Mouse (Mus musculus) R1 (cell line): ENCODE results near the gene 6030408B16Rik.

ENCODE experiments used
- DNase-seq: peaks from one replicate; pipeline ENCODE4 v3.0.0-alpha.2; 2018; ENCODE audit warnings: low read depth, low spot score

Gene 6030408B16Rik

GRCm38 (mm10) chr15:101267053-101268032 is 25.7 kb upstream of the 6030408B16Rik start:
- peak; percentile 99 for DNase-seq

GRCm38 (mm10) chr15:101270101-101270820 is 22.8 kb upstream of the 6030408B16Rik start:
- no peak for DNase-seq

GRCm38 (mm10) chr15:101271107-101271506 is 21.9 kb upstream of the 6030408B16Rik start:
- no peak for DNase-seq

GRCm38 (mm10) chr15:101271513-101271912 is 21.5 kb upstream of the 6030408B16Rik start:
- no peak for DNase-seq

GRCm38 (mm10) chr15:101274380-101274779 is 18.6 kb upstream of the 6030408B16Rik start:
- peak; percentile 66 for DNase-seq

GRCm38 (mm10) chr15:101277351-101277899 is 15.6 kb upstream of the 6030408B16Rik start:
- DNase-seq = peak; percentile 95

- DNase-seq = peak; percentile 76
Measured at GRCm38 (mm10) chr15:101278589-101278988, 14.4 kb upstream of the 6030408B16Rik start.

- no peak for DNase-seq
Measured at GRCm38 (mm10) chr15:101279430-101279999, 13.5 kb upstream of the 6030408B16Rik start.

GRCm38 (mm10) chr15:101282471-101282870 is 10.5 kb upstream of the 6030408B16Rik start:
- DNase-seq = no peak

GRCm38 (mm10) chr15:101283183-101283910 is 9.7 kb upstream of the 6030408B16Rik start:
- DNase-seq = peak; percentile 86

GRCm38 (mm10) chr15:101283911-101284750 is 8.9 kb upstream of the 6030408B16Rik start, which contains the start of gene Atg101:
TSS of gene Atg101 (plus strand) at chr15:101284272.
- DNase-seq = peak; percentile 96

GRCm38 (mm10) chr15:101286129-101286770 is 6.8 kb upstream of the 6030408B16Rik start:
- peak; percentile 58 for DNase-seq

- no peak for DNase-seq
Measured at GRCm38 (mm10) chr15:101287361-101287760, 5.7 kb upstream of the 6030408B16Rik start.

- DNase-seq = no peak
Measured at GRCm38 (mm10) chr15:101290354-101290753, 2.7 kb upstream of the 6030408B16Rik start.

GRCm38 (mm10) chr15:101292012-101292411 is 1.0 kb upstream of the 6030408B16Rik start:
- DNase-seq = no peak

GRCm38 (mm10) chr15:101294028-101294894 is 1.2 kb downstream of the 6030408B16Rik start:
- no peak for DNase-seq

- DNase-seq = no peak
Measured at GRCm38 (mm10) chr15:101295106-101295505, 2.1 kb downstream of the 6030408B16Rik start.

GRCm38 (mm10) chr15:101295616-101296015 is 2.6 kb downstream of the 6030408B16Rik start:
- DNase-seq = no peak
